Mouse (Mus musculus) cerebellum, adult 9-10 months (tissue): ENCODE data around the gene Atp11c.

Experiments used
- DNase-seq: peaks from one replicate; pipeline ENCODE4 v3.0.0; 2022

Atp11c gene

GRCm38 (mm10) chrX:60381711-60382110 lies 210.8 kb downstream of the Atp11c start:
- DNase-seq, result no peak

- peak; percentile 33 for DNase-seq
Observed at GRCm38 (mm10) chrX:60380386-60380785, 212.1 kb downstream of the Atp11c start.

GRCm38 (mm10) chrX:60348741-60349140 lies 243.8 kb downstream of the Atp11c start:
- DNase-seq, result no peak

- no peak for DNase-seq
Observed at GRCm38 (mm10) chrX:60345447-60345846, 247.1 kb downstream of the Atp11c start.

- peak; percentile 15 for DNase-seq
Observed at GRCm38 (mm10) chrX:60344991-60345390, 247.5 kb downstream of the Atp11c start.

GRCm38 (mm10) chrX:60329735-60330134 lies 262.8 kb downstream of the Atp11c start:
- DNase-seq, result no peak

GRCm38 (mm10) chrX:60321321-60321720 lies 271.2 kb downstream of the Atp11c start:
- no peak for DNase-seq

GRCm38 (mm10) chrX:60317661-60318060 lies 274.8 kb downstream of the Atp11c start:
- no peak for DNase-seq

GRCm38 (mm10) chrX:60292335-60292734 lies 300.2 kb downstream of the Atp11c start:
- peak; percentile 53 for DNase-seq

GRCm38 (mm10) chrX:60255346-60255745 lies 337.2 kb downstream of the Atp11c start:
- DNase-seq, result no peak

GRCm38 (mm10) chrX:60187726-60188125 lies 404.8 kb downstream of the Atp11c start:
- DNase-seq, result no peak

- DNase-seq, result no peak
Observed at GRCm38 (mm10) chrX:60182611-60183010, 409.9 kb downstream of the Atp11c start.

GRCm38 (mm10) chrX:60178744-60179458 lies 413.6 kb downstream of the Atp11c start, which contains the start of gene Mcf2:
TSS of gene Mcf2 (minus strand) at chrX:60179089.
- DNase-seq, result no peak

- DNase-seq, result no peak
Observed at GRCm38 (mm10) chrX:60178025-60178743, 414.3 kb downstream of the Atp11c start.
